Mouse (Mus musculus) brown adipose tissue, adult 24 weeks (tissue): ENCODE results near the gene Dll3. TPM values are rescaled to one million over a fixed set of nuclear protein-coding genes. Genes with fewer than 3 reads are reported as not detected.

Source experiments
- H3K27ac ChIP-seq: fragments of 200-500 bp; replicated peaks from 2 replicates; pipeline ENCODE4 v1.5.1; 2012; ENCODE audit warnings: low read depth, mild to moderate bottlenecking, low read length
- H3K4me1 ChIP-seq: fragments of 200-500 bp; 2 replicates; pipeline ENCODE4 v1.6.1; 2012; ENCODE audit warnings: low read length, mixed read lengths; ENCODE audit not compliant: control insufficient read depth, insufficient read depth, insufficient read length
- H3K4me3 ChIP-seq: fragments of 200-500 bp; 2 replicates; pipeline ENCODE4 v1.5.1; 2012; ENCODE audit warnings: low read depth, mild to moderate bottlenecking, low read length, moderate library complexity; ENCODE audit not compliant: insufficient read depth
- polyA plus RNA-seq: library from polyadenylated mRNA; stranded (reverse); fragments of >200 nt; gene quantifications from 2 replicates; pipeline ENCODE4 v1.2.4, GENCODE M21; 2012; ENCODE audit not compliant: missing spikeins, insufficient read depth, insufficient read length

Gene Dll3
- polyA plus RNA-seq: not detected in 2 replicates

DNA sequence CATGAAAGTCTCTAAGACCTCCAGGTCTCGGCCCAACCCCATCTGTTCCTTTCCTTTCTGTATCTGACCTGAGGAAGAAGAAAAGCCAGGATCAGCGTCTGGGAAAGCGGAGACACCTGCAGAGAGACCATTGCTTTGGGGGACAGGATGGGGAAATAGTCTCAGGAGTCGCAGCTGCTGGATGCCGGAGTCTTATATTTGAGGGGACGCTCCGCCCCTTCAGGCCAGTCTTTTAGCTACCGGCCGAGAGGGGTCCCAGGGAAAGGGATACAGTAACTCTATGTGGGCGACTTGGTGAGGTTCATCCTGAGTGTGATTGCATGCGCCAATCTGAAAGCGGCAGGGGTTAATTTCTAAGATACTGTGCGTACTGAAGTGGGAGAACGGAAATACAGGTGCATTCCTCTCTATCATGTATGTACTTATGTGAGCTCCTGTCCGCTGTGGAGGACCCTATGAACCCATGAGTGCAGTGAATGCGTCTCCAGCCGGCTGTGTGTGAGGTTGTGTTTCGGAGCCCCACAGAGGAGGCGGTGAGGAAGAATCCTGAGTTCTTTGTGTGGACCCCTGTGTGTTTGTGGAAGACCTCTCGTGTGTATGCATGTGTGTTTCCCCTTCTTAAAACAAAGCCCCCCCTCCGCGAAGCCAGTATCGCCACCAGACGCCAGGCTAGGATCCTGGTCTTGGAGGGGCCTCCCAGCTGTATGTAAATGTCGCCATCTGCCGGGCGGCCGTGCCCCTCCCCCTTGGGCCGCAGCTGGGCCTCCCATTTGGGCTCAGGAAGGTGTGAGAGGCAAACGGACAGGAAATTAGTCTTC lies at the start of gene Dll3:
TSS of gene Dll3 (minus strand) at position 623 of the 818 bp plus-strand sequence.
- Histone ChIP-seq H3K4me1 (no peaks in the 10 kb centered on the region; the same call in 1 of the 2 replicates), H3K4me3 (0 out of 2 replicates have a peak within 1 kb of the TSS, but pooled peaks have one; percentile 16), H3K27ac (no peak within 1 kb of the TSS)

DNA sequence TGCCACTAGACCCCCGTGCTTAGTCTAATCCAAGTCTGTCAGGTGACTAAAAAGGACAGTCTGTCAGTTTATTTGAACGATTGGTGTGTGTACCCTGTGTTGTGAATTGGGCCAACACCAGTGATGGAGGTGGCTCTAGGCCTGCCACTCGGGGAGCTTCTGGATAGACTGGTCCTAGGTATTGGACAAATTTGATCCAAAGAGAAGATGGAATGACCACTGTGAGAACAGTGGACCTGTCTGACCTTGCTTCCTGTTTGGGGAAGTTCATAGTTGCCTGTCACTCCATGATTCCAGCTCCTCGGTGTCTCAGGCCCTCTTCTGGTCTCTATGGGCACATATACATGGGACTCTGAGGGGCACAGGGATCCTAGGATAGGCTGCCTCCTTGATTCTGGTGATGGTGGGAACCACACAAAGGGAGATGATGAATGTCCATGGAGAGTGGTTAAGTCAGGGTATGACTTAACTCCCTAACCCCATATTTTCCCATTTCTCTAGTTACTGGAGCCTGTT lies 49.7 kb upstream of the Dll3 start:
- Histone ChIP-seq H3K4me1 (peaks cover 7% of the 10 kb centered on the region; the same call in 1 of the 2 replicates), H3K4me3 (peak overlapping the region; percentile 84), H3K27ac (no peak overlapping the region)

DNA sequence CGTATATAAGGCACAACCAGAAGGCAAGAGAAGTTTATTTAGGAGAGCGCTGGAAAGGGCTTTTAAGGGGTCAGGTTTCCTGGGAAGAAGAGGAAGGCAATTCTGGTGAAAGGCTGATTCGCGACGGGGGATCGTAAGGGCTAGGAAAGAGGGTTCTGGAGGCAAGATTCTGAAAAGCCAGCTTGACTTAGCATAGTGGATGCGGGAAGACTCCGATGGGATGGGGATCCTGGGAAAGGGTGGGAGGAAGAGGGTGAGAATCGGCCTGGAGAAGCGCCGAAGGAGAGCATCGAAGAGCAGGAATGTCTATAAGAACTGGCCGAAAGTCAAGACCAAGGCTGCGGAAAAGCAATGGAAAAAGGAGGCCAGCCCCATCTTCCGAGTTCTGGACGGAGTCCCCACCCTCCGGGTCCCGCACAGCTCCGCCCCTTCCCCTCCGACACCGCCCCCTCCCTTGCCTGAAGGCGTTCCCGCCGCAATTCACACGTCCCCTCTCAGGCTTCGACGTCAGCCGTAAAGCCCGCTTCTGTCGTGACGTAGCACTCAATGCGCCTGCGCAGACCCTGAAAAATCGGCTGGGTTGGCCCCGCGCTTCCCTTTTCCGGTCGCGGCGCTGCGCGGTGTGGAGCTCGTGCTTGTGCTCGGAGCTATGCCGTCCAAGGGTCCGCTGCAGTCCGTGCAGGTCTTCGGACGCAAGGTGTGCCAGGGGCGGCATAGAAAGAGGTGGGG lies 48.3 kb upstream of the Dll3 start, which contains the start of gene Rps16:
TSS of gene Rps16 (plus strand) at position 498 of the 729 bp plus-strand sequence.
- peaks cover 7% of the 10 kb centered on the region; the same call in 1 of the 2 replicates for H3K4me1 ChIP-seq
- peak within 1 kb of the TSS; percentile 90 for H3K27ac ChIP-seq
- H3K4me3 ChIP-seq: peak within 1 kb of the TSS; percentile 84

DNA sequence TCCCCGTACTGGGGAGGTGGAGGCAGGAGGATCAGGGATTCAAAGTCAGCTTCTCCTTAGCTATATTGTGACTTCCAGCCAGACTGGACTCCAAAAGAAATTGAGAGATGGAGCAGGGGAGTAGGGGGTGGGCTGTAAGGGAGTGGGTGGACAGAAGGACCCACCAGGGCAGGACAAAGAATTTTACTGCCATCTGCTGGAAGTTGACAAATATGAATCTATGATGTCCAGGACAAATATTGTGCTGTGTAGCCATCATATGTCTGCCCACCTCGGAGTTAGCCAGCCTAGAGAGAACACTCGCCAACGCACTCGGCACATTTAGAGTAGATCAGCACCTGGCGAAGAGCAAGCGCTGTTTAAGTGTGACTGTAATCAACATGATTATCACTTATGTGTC lies 46.6 kb upstream of the Dll3 start:
- H3K27ac ChIP-seq: no peak overlapping the region
- no peak overlapping the region for H3K4me3 ChIP-seq
- peaks cover 7% of the 10 kb centered on the region; the same call in 1 of the 2 replicates for H3K4me1 ChIP-seq

DNA sequence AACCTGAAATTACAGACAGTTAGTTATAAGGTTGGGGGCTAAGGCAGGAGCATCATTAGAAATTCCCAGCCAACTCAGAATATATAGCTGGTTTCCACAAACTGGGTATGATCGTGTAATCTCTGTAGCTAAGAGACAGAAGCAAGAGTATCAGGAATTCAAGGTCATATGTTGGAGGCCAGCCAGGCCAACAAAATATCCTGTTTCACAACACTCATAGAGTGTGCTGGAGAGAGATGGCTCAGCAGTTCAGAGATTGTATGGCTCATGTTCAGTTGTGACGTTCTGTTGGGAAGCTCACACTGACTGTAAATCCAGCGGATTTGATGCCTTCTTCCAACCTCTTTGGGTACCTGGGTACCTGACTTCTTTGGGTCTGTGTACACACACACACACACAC lies 45.7 kb upstream of the Dll3 start:
- H3K27ac ChIP-seq: no peak overlapping the region
- no peak overlapping the region for H3K4me3 ChIP-seq
- peaks cover 7% of the 10 kb centered on the region; the same call in 1 of the 2 replicates for H3K4me1 ChIP-seq

DNA sequence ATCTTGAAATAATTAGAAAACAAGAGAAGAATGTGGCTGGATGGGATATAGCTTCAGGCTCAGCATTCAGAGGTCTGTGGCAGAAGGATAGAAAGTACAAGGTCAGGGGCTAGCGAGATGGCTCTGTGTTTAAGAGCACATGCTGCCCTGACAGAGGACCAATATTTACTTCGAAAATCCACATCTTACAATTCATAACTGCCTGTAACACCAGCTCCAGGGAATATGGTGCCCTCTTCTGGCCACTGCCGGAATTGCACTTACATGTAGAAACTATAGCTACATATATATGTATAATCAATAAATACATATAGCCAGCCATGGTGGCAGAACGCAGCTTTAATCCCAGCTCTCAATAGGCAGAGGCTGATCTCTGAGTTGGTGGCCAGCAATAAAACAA lies 42.6 kb upstream of the Dll3 start:
- Histone ChIP-seq H3K4me3 (no peak overlapping the region), H3K4me1 (0 out of 2 replicates have a peak, but pooled peaks cover under 1% of the 10 kb centered on the region), H3K27ac (no peak overlapping the region)

DNA sequence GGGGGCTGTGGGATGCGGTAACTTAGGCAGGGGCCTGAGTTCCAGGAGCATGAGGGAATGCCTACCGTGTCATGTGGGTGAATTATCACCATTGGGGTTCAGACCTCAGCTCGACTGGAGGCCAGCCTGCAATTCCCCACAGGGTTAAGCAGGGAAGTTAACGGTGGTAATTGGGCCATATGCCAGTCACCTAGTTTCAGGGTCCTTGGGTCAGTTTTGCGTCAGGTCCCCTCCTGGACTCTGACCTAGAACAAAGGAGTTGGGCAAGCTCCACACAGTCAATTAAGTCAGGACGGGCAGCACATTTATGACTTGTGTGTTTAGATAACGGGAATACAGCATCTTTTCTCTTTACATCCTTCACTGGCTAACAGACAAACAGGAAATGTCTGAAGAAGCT lies 39.3 kb upstream of the Dll3 start:
- no peaks in the 10 kb centered on the region for H3K4me1 ChIP-seq
- no peak overlapping the region for H3K4me3 ChIP-seq
- no peak overlapping the region for H3K27ac ChIP-seq

DNA sequence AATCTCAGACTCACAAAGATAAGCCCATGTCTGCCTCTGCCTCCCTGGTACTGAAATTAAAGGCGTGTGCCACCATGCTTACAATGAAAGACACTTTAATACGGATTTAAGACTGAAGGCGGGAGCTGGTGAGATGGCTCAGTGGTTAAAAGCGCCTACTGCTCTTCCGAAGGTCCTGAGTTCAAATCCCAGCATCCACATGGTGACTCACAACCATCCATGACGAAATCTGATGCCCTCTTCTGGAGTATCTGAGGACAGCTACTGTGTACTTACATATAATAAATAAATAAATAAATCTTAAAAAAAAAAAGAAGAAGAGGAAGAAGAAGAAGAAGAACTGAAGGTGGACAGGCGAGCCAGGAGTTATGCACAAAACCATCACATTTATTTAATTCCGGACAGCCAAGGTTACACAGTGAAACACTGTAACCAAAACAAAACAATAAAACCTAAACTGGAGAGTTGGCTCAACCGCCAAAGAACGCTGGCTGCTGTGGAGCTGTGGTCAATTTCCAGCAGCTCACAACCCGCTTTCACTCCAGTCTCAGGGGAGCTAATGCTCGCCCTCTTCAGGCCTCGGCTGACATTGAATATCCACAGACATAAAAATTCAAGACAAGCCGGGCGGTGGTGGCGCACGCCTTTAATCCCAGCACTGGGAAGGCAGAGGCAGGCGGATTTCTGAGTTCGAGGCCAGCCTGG lies 37.3 kb upstream of the Dll3 start:
- H3K27ac ChIP-seq: peak overlapping the region; percentile 97
- H3K4me1 ChIP-seq: peaks cover 2% of the 10 kb centered on the region; the same call in 1 of the 2 replicates
- H3K4me3 ChIP-seq: peak overlapping the region; percentile 65

DNA sequence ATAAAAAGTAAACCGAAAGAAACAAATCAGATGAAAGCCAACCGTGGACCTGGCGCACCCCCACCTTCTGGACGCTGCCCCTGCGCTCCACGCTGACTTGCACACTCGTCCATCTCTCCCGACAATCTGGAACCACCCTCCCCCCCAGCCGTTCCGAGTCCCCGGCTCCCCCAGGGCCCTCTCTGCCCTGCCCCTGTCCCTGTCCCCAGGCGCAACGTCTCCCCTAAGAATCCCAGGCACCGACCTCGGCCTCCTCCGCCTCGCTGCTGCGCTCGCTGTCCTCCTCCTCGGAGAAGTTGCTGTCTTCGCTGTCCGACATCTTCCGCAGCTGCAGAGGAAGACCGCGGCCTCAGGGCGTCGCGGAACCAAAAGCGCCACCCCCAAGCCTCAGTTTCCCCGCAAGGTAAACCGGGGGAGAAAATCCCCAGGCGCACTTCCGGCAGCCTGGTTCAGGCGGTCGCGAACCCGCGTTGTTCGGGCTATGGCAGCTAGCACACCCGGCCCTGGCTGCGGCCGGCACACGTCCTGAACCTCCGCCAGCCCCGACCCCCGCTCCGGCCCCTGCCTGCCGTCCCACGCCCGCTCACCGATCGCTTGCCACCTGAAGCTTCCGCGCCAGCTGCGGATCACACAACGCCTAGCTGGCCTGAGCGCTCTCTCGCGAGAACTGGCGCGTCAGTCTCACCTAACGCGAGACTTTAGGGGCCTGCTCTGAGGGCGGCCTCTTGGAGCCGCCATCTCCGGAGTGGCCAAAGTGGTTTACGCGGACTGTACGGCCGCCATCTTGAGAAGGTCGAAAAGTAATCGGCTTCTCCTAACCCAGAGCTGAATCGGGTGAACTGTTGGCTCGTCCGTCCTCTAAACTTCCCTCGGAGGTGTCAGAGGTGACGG lies 36.3 kb upstream of the Dll3 start, which contains the start of gene Supt5:
TSS of gene Supt5 (minus strand) at position 639 of the 891 bp plus-strand sequence.
- Histone ChIP-seq H3K4me1 (peaks cover 2% of the 10 kb centered on the region; the same call in 1 of the 2 replicates), H3K27ac (peak within 1 kb of the TSS; percentile 97), H3K4me3 (peak within 1 kb of the TSS; percentile 91)

DNA sequence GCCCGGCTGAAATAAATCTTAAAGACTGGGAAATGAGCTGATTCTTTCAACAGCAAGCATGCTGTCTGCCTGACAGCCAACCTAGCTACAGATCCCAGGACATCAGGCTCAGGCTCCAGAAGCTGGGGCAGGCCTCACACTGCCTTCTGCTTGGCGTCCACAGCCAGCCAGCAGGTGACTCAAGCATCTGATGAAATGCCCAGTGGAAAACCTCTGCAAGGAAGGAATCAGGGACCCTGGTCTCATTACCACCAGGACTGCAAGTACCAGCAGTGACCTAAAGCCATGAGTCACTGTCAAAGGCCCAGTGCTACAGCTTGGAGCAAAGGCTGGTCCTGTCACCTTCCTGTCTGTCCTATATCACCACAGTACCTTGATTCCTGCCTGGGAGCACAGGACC lies 33.4 kb upstream of the Dll3 start:
- Histone ChIP-seq H3K4me3 (no peak overlapping the region), H3K27ac (no peak overlapping the region)

DNA sequence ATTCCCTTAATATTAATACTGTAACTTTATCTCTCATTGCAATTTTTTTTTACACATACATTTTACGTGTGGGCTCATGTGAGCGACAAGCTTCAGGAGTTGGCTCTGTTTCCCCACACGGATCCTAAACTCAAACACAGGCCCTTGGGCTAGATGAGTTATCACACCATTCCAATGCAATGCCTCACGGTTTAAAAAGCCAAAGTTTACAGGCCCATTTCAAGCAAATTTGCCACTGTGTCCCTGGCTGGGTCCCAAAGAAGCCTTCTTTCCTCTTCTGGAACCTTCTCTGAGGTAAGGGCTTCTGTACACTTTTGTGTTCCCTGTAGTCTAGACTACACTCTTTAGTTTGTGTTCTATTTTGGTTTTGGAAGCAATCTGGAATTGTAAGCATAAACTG lies 32.5 kb upstream of the Dll3 start:
- Histone ChIP-seq H3K27ac (no peak overlapping the region), H3K4me1 (peaks cover 2% of the 10 kb centered on the region; the same call in 1 of the 2 replicates), H3K4me3 (no peak overlapping the region)

More for the DNA sequence above, 33.4 kb upstream of the Dll3 start:
- H3K4me1 ChIP-seq: peaks cover 2% of the 10 kb centered on the region; the same call in 1 of the 2 replicates

DNA sequence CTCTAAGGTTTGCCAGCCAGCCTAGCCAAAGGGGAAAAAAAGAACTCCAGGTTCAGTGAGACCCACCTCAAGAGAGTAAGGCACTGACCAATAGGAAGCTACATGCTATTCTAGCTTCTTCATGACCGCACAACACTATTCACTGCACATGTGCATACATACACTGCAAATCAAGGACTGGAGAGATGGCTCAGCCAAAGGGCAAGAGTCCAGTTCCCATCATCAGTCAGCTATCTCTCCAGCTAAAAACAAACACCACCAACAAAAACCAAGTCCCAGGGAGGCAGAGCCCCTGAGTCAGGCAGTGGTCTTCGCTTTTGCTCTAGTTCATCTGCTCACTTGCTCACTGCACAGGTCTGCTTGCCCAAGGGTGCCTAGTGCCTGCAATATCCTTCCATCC lies 26.2 kb upstream of the Dll3 start:
- no peak overlapping the region for H3K4me3 ChIP-seq
- no peak overlapping the region for H3K27ac ChIP-seq
- no peaks in the 10 kb centered on the region for H3K4me1 ChIP-seq

DNA sequence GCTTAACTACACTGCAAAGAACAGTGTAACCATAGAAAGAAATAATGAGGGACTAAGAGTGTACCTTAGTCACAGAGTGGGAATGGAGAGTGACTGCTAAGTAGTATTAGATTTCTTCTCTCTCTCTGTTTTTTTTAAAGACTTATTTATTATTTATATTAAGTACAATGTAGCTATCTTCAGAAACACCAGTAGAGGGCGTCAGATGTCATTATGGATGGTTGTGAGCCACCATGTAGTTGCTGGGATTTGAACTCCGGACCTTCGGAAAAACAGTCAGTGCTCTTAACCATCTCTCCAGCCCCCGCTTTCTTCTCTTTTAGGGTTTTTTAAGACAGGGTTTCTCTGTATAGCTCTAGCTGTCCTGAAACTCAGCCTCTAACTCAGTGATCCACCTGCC lies 24.4 kb upstream of the Dll3 start:
- no peak overlapping the region for H3K4me3 ChIP-seq
- no peak overlapping the region for H3K27ac ChIP-seq
- H3K4me1 ChIP-seq: no peaks in the 10 kb centered on the region

DNA sequence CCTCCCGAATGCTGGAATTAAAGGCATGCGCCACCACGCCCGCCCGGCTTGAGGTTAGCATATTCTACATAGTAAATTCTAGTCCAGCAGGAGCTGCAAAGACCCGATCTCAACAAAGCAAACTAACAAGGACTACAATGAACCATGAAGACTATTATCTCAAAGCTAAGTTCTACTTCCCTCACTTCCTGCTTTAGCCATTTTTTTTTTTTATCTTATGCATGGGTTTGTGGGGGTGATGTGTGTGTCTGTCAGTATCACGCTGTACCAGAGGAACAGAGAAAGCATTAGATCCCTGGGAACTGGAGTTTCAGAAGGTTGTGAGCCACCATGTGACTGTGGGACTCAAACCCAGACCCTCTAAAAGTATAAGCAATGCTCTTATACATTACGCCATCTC lies 23.3 kb upstream of the Dll3 start:
- H3K4me1 ChIP-seq: no peaks in the 10 kb centered on the region
- H3K27ac ChIP-seq: no peak overlapping the region
- H3K4me3 ChIP-seq: no peak overlapping the region
